Mouse (Mus musculus) activated CD4-positive, CD25-positive, alpha-beta regulatory T cell, adult 4 months (primary cell): ENCODE results near the gene Dtx2. TPM values are rescaled to one million over a fixed set of nuclear protein-coding genes. Genes with fewer than 3 reads are reported as not detected.

Experiments
- ATAC-seq: one replicate; pipeline ENCODE4 v1.8.0; 2017
- polyA plus RNA-seq, 2 experiments: library from polyadenylated mRNA; unstranded; fragments of 100-300 nt; shearing (Covaris generic); gene quantifications; one replicate each; pipeline ENCODE4 v1.2.1; 2017

The Dtx2 gene
- polyA plus RNA-seq = 10 to 100 TPM; 10.6 to 13.8 TPM

DNA sequence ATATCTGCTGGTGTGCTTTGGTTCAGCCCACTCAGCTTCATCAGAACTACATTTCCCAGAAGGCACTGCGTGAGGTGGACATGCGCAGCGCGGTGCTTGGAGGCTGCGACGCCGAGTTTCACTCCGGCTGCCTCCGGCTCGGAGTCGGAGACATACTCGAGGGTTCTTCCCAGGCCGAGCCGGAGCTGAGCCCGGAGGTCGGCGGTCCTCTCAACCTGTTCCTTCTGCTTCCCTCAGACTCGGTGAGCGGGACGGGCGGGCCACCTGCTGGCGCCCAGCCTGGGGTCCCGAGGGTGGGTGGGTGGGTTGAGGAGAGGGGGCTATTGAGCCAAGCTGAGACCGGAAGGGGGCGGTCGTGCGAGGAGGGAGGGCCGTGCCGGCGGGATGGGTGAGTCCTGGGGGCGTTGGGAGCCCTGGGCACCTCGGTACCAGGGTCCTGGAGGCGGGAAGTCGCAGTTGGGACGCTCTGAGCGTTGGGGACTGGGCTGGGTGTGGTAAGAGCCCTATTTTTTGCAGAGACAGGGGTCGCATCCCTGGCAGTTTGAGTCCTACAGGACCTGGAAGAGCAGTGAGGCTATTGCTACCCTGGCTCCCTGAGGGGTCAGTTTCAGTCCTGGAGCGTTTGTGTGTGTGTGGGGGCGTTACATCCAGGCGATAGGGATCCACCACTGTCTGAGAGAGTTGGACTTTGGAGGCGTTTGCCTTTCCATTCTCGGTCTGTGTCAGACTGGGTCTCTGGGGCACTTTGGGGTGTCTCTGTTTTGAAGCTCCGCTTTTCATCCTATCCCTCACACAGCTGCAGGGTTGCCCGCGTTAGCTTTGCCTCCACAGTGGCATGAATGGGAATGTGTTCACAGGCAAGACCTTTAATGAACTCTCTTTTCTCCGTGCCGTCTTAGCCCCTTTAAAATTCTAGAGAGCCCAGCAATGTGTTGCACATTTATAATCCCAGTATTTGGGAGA, at the start of gene Dtx2:
TSS of gene Dtx2 (plus strand) at position 76 of the 963 bp plus-strand sequence.
- peak; percentile 95 for ATAC-seq

- ATAC-seq = no peak
Observed at GRCm38 (mm10) chr5:135945916-135946408, 48.6 kb upstream of the Dtx2 start.

DNA sequence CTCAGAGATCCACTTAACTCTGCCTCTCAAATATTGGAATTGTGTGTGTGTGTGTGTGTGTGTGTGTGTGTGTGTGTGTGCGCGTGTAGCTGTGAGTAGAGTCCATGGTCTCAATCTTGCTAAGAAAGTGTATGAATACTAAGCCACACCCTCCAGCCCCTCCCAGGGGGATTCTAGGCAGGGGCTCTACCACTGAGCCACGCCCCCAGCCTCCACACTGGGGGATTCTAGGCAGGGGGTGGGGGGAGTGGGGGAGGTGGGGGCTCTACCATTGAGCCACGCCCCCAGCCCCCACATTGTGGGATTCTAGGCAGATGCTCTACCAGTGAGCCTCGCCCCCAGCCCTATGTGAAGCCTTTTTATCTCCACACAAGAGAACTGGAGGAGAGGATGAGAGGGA, 48.0 kb upstream of the Dtx2 start:
- ATAC-seq = no peak

DNA sequence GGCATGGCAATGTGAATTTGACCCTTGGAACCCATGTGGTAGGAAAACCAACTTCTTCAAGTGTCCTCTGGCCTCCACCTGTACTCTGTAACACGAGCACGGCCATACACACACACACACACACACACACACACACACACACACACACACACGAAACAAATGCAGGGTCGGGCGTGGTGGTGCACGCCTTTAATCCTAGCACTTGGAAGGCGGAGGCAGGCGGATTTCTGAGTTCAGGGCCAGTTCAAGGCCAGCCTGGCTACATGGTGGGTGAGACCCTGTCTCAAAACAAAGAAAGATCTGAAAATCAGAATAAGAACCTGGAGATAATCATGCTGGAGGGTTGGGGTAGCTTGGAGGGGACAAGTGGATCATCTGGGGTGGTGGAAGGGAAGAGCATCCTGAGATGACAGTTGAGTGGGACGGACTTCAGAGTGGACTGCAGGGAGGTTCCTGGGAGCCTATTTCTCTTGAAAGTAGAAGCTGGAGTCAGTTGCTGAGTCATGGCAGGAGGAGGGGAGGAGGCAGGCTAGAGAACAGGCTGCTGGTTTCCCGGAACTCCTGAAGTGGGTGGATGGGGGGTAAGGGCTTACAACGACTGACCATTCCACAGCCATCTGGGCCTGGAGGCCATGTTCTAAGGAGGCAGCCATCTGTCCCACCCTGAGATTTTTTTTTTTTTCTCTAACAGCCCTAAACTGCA, 43.7 kb upstream of the Dtx2 start:
- no peak for ATAC-seq

DNA sequence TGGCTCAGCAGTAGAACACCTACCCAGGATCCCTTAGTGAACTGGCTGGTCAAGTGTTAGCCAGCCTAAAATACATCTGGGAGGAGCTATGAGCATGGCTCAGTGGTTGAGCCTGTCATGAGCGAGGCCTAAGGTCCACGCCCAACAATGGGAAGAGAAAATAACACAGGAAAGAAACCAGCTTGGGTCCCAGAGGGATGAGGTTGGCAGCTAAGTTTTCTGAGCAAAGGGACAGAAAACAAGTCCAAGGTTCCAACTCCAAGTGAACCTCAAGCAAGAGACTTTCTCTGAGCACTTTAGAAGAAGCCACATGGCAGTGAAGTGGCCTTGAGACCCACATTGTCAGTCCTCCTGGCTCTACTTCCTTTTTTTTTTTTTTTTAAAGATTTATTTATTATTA, 42.9 kb upstream of the Dtx2 start:
- no peak for ATAC-seq

GRCm38 (mm10) chr5:135952830-135953229, 41.8 kb upstream of the Dtx2 start:
- no peak for ATAC-seq

GRCm38 (mm10) chr5:135956300-135957206, 38.0 kb upstream of the Dtx2 start:
- ATAC-seq = no peak

GRCm38 (mm10) chr5:135957207-135957974, 37.2 kb upstream of the Dtx2 start:
- ATAC-seq = peak; percentile 83

GRCm38 (mm10) chr5:135958367-135958766, 36.2 kb upstream of the Dtx2 start:
- ATAC-seq = no peak

GRCm38 (mm10) chr5:135959911-135960310, 34.7 kb upstream of the Dtx2 start:
- ATAC-seq = no peak

GRCm38 (mm10) chr5:135960909-135961635, 33.5 kb upstream of the Dtx2 start:
- ATAC-seq = no peak

- no peak for ATAC-seq
Observed at GRCm38 (mm10) chr5:135962125-135962491, 32.5 kb upstream of the Dtx2 start.

DNA sequence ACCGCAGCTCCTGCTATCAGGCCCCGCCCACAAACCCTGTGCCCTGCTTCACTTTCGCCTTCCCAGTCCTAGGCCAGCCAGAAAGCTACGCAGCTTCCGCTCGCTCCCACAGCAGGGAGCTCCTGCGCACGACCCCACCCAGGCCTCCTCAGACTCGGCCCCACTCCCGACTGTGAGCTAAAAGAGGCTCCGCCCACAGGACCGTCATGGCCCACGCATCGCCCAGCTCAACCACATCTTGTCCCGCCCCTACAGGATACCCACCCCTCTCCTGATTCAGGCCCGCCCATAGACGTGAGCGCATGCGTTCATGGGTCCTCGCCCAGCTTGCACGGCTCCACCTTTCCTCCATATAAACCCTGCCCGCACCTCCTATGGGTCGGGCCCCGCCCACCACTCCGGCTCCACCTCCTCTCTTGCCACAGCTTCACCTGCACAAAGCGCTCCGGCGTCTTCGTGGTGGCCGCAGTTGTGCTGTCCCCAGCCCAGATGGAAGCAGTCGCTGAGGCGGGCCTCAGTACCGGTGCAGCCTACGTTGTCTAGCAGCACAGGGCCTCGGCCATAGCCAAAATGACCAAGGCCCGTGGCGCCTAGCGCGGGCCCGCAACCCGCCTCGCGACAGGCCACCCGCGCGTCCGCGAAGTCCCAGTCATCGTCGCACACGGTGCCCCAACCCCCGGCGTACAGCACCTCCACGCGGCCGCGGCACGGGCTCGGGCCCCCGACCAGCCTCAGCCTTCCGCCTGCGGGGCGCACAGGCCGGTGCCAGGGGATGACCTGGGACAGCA, 31.9 kb upstream of the Dtx2 start:
- ATAC-seq = peak; percentile 83

GRCm38 (mm10) chr5:135963280-135963627, 31.3 kb upstream of the Dtx2 start:
- no peak for ATAC-seq

GRCm38 (mm10) chr5:135965501-135965930, 29.1 kb upstream of the Dtx2 start:
- ATAC-seq = no peak

DNA sequence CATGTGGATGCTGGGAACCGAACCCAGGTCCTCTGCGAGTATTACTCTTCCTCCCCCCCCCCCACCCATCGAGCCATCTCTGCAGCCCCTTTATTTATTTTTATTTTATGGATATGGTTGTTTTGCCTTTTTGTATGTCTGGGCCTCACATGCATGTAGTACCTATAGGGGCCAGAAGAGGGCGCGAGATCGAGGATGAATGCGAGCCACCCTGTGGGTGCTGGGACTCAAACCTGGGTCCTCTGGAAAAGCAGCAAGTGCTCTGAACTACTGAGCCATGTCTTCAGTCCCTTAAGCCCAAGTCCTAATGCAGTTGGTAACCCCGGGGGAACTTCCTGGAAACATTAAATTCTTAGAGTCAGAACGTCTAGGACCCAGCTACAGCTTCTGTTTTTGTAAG, 27.7 kb upstream of the Dtx2 start:
- ATAC-seq = no peak

GRCm38 (mm10) chr5:135968781-135969180, 25.8 kb upstream of the Dtx2 start:
- ATAC-seq = no peak

- no peak for ATAC-seq
Observed at GRCm38 (mm10) chr5:135970247-135970646, 24.4 kb upstream of the Dtx2 start.

DNA sequence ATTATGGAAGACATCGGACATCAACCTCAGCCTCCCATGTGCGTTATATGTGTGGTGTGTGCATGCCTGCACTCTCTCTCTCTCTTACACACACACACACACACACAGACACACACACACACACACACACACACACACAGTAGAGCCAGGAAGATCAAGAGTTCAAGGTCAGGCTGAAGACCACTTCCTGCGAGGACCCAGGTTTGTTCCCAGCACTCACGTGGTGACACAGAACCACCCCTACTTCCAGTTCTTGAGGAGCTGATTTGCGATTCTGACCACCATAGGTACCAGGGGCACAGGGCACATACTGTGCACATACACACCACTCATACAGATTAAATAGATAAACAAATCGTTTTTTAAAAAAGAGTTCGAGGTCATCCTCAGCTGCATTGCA, 22.7 kb upstream of the Dtx2 start:
- ATAC-seq = no peak

DNA sequence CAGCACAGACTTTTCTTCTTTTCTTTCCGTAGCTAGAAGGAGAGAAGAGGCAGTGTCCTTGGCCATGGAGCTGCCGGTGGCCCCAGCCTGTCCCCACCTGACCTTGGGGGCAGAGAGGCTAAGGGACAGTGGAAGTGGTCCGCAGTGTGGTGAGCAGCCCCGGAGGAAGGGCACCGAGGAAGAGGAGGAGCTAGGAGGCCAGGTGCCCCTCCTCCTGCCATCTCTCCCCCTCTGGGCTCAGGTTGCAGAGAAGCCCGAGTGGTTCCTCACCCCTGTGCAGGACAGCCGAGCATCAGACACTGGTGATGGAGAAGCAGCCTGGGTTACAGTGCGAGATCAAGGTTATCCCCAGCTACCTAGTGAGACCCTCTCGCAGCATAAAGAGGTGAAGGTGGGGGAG, 20.2 kb upstream of the Dtx2 start, which contains the start of gene Ssc4d:
TSS of gene Ssc4d (minus strand) at position 167 of the 400 bp plus-strand sequence.
- no peak for ATAC-seq
